Mouse (Mus musculus): ENCODE data around the gene Bicd2. TPM values are rescaled to one million over a fixed set of nuclear protein-coding genes. Genes with fewer than 3 reads are reported as not detected.

The Bicd2 gene
- total and polyA plus RNA-seq, 3 experiments, result 11.6 to 19.9 (median 19.5) TPM

GRCm38 (mm10) chr13:49333250-49333649 is 8.1 kb upstream of the Bicd2 start:
- no peak for ATAC-seq (ENCODE audit: extremely low read depth, insufficient number of reproducible peaks, low FRiP score, poor library complexity, severe bottlenecking)
- TF ChIP-seq GATA1 (IDR thresholded peaks at IDR 0.05; ENCODE audit: borderline replicate concordance, low read length), result no peak
- TF ChIP-seq TAL1 (conservative IDR thresholded peaks at IDR 0.05; ENCODE audit: low read depth, low read length), result no peak
- no peak for TF ChIP-seq CTCF (IDR thresholded peaks at IDR 0.05; ENCODE audit: low read depth, low read length)
- no peak for TF ChIP-seq GATA2 (IDR thresholded peaks at IDR 0.05; ENCODE audit: borderline replicate concordance, low read depth, low read length)
- no peak for TF ChIP-seq POLR2AphosphoS5 (IDR thresholded peaks at IDR 0.05; ENCODE audit: insufficient replicate concordance, low read depth, low read length)

GRCm38 (mm10) chr13:49335077-49335982 is 6.1 kb upstream of the Bicd2 start:
- no peaks in the 10 kb centered on the region for H3K36me3 ChIP-seq (replicated peaks)
- no peak for TF ChIP-seq GATA2 (IDR thresholded peaks at IDR 0.05; ENCODE audit: borderline replicate concordance, low read depth, low read length)
- TF ChIP-seq TAL1 (conservative IDR thresholded peaks at IDR 0.05; ENCODE audit: low read depth, low read length), result no peak
- TF ChIP-seq CTCF (IDR thresholded peaks at IDR 0.05; ENCODE audit: low read depth, low read length), result no peak
- TF ChIP-seq GATA1 (IDR thresholded peaks at IDR 0.05; ENCODE audit: borderline replicate concordance, low read length), result no peak
- TF ChIP-seq POLR2AphosphoS5 (IDR thresholded peaks at IDR 0.05; ENCODE audit: insufficient replicate concordance, low read depth, low read length), result no peak
- H3K27me3 ChIP-seq (ENCODE audit: insufficient read depth, low read length), result peaks cover 21% of the 10 kb centered on the region
- DNase-seq (ENCODE audit: low spot score), result no peak
- H3K4me1 ChIP-seq (ENCODE audit: insufficient read depth, low read depth, low read length), result peaks cover 12% of the 10 kb centered on the region
- no peak overlapping the region for H3K4me3 ChIP-seq (ENCODE audit: low read depth, low read length)
- no peak for ATAC-seq (ENCODE audit: extremely low read depth, insufficient number of reproducible peaks, low FRiP score, poor library complexity, severe bottlenecking)
- H3K9me3 ChIP-seq (replicated peaks), result no peaks in the 10 kb centered on the region

More at GRCm38 (mm10) chr13:49333250-49333649, 8.1 kb upstream of the Bicd2 start:
- Histone ChIP-seq H3K4me1 (ENCODE audit: insufficient read depth, low read depth, low read length) (0 out of 2 replicates have a peak, but pooled peaks cover 5% of the 10 kb centered on the region), H3K4me3 (ENCODE audit: low read depth, low read length) (no peak overlapping the region), H3K27me3 (ENCODE audit: insufficient read depth, low read length) (peaks cover 18% of the 10 kb centered on the region), H3K36me3 (replicated peaks) (no peaks in the 10 kb centered on the region), H3K9me3 (replicated peaks) (no peaks in the 10 kb centered on the region)
- DNase-seq (ENCODE audit: low spot score), result no peak

- H3K9me3 ChIP-seq (replicated peaks), result no peaks in the 10 kb centered on the region
- DNase-seq (ENCODE audit: low spot score), result no peak
- H3K4me1 ChIP-seq (ENCODE audit: insufficient read depth, low read depth, low read length), result peaks cover 33% of the 10 kb centered on the region
- peaks cover 10% of the 10 kb centered on the region for H3K36me3 ChIP-seq (replicated peaks)
- H3K4me3 ChIP-seq (ENCODE audit: low read depth, low read length), result no peak overlapping the region
- H3K27me3 ChIP-seq (ENCODE audit: insufficient read depth, low read length), result peaks cover 16% of the 10 kb centered on the region
- ATAC-seq (ENCODE audit: extremely low read depth, insufficient number of reproducible peaks, low FRiP score, poor library complexity, severe bottlenecking), result no peak
- TF ChIP-seq TAL1 (conservative IDR thresholded peaks at IDR 0.05; ENCODE audit: low read depth, low read length) (no peak), GATA1 (IDR thresholded peaks at IDR 0.05; ENCODE audit: borderline replicate concordance, low read length) (no peak), GATA2 (IDR thresholded peaks at IDR 0.05; ENCODE audit: borderline replicate concordance, low read depth, low read length) (no peak), CTCF (IDR thresholded peaks at IDR 0.05; ENCODE audit: low read depth, low read length) (no peak), POLR2AphosphoS5 (IDR thresholded peaks at IDR 0.05; ENCODE audit: insufficient replicate concordance, low read depth, low read length) (no peak)
These were observed 2.4 kb upstream of the Bicd2 start for GRCm38 (mm10) chr13:49338893-49339546.

GRCm38 (mm10) chr13:49341831-49342722 is 692 bp downstream of the Bicd2 start:
- Histone ChIP-seq H3K9me3 (replicated peaks) (no peaks in the 10 kb centered on the region), H3K36me3 (replicated peaks) (peaks cover 37% of the 10 kb centered on the region), H3K27me3 (ENCODE audit: insufficient read depth, low read length) (peaks cover 6% of the 10 kb centered on the region), H3K4me3 (ENCODE audit: low read depth, low read length) (peak overlapping the region; percentile 86), H3K4me1 (ENCODE audit: insufficient read depth, low read depth, low read length) (peaks cover 48% of the 10 kb centered on the region)
- TF ChIP-seq TAL1 (conservative IDR thresholded peaks at IDR 0.05; ENCODE audit: low read depth, low read length) (no peak), GATA2 (IDR thresholded peaks at IDR 0.05; ENCODE audit: borderline replicate concordance, low read depth, low read length) (no peak), CTCF (IDR thresholded peaks at IDR 0.05; ENCODE audit: low read depth, low read length) (no peak)
- no peak for ATAC-seq (ENCODE audit: extremely low read depth, insufficient number of reproducible peaks, low FRiP score, poor library complexity, severe bottlenecking)
- peak; percentile 40 for DNase-seq (ENCODE audit: low spot score)

GRCm38 (mm10) chr13:49342723-49343100 is 1.3 kb downstream of the Bicd2 start:
- Histone ChIP-seq H3K4me1 (ENCODE audit: insufficient read depth, low read depth, low read length) (peaks cover 48% of the 10 kb centered on the region), H3K4me3 (ENCODE audit: low read depth, low read length) (peak overlapping the region; percentile 86; the same call in 1 of the 2 replicates), H3K27me3 (ENCODE audit: insufficient read depth, low read length) (peaks cover 5% of the 10 kb centered on the region), H3K9me3 (replicated peaks) (no peaks in the 10 kb centered on the region), H3K36me3 (replicated peaks) (peaks cover 41% of the 10 kb centered on the region)
- DNase-seq (ENCODE audit: low spot score) (no peak), ATAC-seq (ENCODE audit: extremely low read depth, insufficient number of reproducible peaks, low FRiP score, poor library complexity, severe bottlenecking) (no peak)
- no peak for TF ChIP-seq TAL1 (conservative IDR thresholded peaks at IDR 0.05; ENCODE audit: low read depth, low read length)
- TF ChIP-seq CTCF (IDR thresholded peaks at IDR 0.05; ENCODE audit: low read depth, low read length), result no peak
- TF ChIP-seq GATA2 (IDR thresholded peaks at IDR 0.05; ENCODE audit: borderline replicate concordance, low read depth, low read length), result no peak
- no peak for TF ChIP-seq POLR2AphosphoS5 (IDR thresholded peaks at IDR 0.05; ENCODE audit: insufficient replicate concordance, low read depth, low read length)
